Mouse (Mus musculus) cerebellum, adult 2 months (tissue): ENCODE measurements around the gene Gucy1b1. TPM values are rescaled to one million over a fixed set of nuclear protein-coding genes. Genes with fewer than 3 reads are reported as not detected.
A peak's percentile ranks its signal among the peaks of the same experiment; 100 is the strongest.

Source experiments
- DNase-seq, 2 experiments: peaks; one replicate each; pipeline ENCODE4 v3.0.0; 2021
- H3K27ac ChIP-seq: fragments of 200-500 bp; 2 replicates; pipeline ENCODE4 v1.5.1; 2012; ENCODE audit warnings: low read length, control low read depth, inconsistent platforms; ENCODE audit not compliant: insufficient read depth
- H3K27me3 ChIP-seq: fragments of 200-500 bp; 2 replicates; pipeline ENCODE4 v1.6.1; 2012; ENCODE audit warnings: inconsistent platforms, mild to moderate bottlenecking, low read length, moderate library complexity; ENCODE audit not compliant: control insufficient read depth, insufficient read depth
- H3K4me1 ChIP-seq: fragments of 200-500 bp; 2 replicates; pipeline ENCODE4 v1.6.1; 2011; ENCODE audit warnings: low read length; ENCODE audit not compliant: control insufficient read depth, insufficient read depth
- H3K4me3 ChIP-seq: fragments of 200-500 bp; replicated peaks from 2 replicates; pipeline ENCODE3; 2011; ENCODE audit warnings: mild to moderate bottlenecking, low read depth, low read length, control low read depth; ENCODE audit not compliant: insufficient read depth
- CTCF ChIP-seq: fragments of 200-500 bp; IDR thresholded peaks from 2 replicates; pipeline ENCODE4 v1.5.1; 2011; ENCODE audit warnings: low read depth, mild to moderate bottlenecking, control low read depth, low read length, moderate library complexity, borderline replicate concordance; ENCODE audit not compliant: insufficient read depth
- POLR2A ChIP-seq: fragments of 200-500 bp; IDR thresholded peaks from 2 replicates; pipeline ENCODE4 v1.6.1; 2011; ENCODE audit warnings: low read length, control low read depth, borderline replicate concordance; ENCODE audit not compliant: insufficient read depth
- WGBS: fragments of 180-500 bp; shearing (Covaris S2); methylation state at CpG from one replicate; pipeline ENCODE4 v1.1.7; 2018; 5-methylcytosine and 5-hydroxymethylcytosine counted together
- polyA plus RNA-seq: library from polyadenylated mRNA; depleted of rRNA; stranded (reverse); fragments of >200 nt; gene quantifications from 2 replicates; pipeline ENCODE4 v1.2.3, GENCODE M21; 2012

Gucy1b1 gene
- polyA plus RNA-seq, 1 experiment, result 51.7 TPM

- Histone ChIP-seq H3K27ac (no peak overlapping the region), H3K4me1 (no peaks in the 10 kb centered on the region), H3K27me3 (no peaks in the 10 kb centered on the region), H3K4me3 (no peak overlapping the region)
- 11% methylated on average over 1 of the region's 1 CpGs for WGBS
- DNase-seq, result peak; percentile 26 to 65
- TF ChIP-seq CTCF, result no peak
- no peak for TF ChIP-seq POLR2A
These were observed 47.2 kb downstream of the Gucy1b1 start for GRCm38 (mm10) chr3:82027286-82027685.

- 85% methylated on average over 3 of the region's 3 CpGs for WGBS
- H3K27ac ChIP-seq, result no peak overlapping the region
- no peak for DNase-seq
- TF ChIP-seq POLR2A (no peak), CTCF (no peak)
- H3K27me3 ChIP-seq, result no peaks in the 10 kb centered on the region
- no peaks in the 10 kb centered on the region for H3K4me1 ChIP-seq
- H3K4me3 ChIP-seq, result no peak overlapping the region
These were observed 51.4 kb downstream of the Gucy1b1 start for GRCm38 (mm10) chr3:82023065-82023464.

DNA sequence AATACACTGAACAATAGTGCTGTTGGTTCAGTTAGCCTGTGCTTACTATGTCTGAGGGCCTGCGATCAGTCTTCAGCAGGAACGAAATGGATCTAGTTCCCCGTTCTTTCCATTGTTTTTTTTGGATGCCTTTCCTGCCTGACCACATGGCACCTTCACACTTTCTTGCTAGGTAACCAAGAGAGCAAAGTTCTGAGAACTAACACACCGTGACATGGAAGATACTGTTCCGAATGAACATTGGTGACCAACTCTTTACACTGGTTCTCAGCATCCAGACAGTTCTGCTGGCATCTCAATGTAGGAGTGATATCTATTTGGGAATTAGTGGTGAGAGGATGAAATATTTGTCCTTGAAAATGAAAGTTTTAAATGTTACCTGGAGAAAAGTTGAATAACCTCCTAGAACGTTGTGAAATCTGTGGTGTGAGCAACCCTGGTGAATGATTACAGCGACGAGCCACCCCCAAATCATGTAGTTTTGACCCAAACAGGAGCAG is 52.0 kb downstream of the Gucy1b1 start:
- no peak overlapping the region for H3K4me3 ChIP-seq
- H3K27ac ChIP-seq, result no peak overlapping the region
- H3K27me3 ChIP-seq, result no peaks in the 10 kb centered on the region
- no peak for TF ChIP-seq POLR2A
- no peak for TF ChIP-seq CTCF
- no peaks in the 10 kb centered on the region for H3K4me1 ChIP-seq
- 90% methylated on average over 8 of the region's 8 CpGs for WGBS
- no peak for DNase-seq

- TF ChIP-seq POLR2A, result no peak
- TF ChIP-seq CTCF, result no peak
- DNase-seq, result no peak
- H3K4me3 ChIP-seq, result no peak overlapping the region
- H3K27me3 ChIP-seq, result no peaks in the 10 kb centered on the region
- no peak overlapping the region for H3K27ac ChIP-seq
- WGBS, result 12% methylated on average over 7 of the region's 7 CpGs
- H3K4me1 ChIP-seq, result no peaks in the 10 kb centered on the region
These were observed 60.3 kb downstream of the Gucy1b1 start for GRCm38 (mm10) chr3:82014148-82014703.

- no peak overlapping the region for H3K4me3 ChIP-seq
- no peak overlapping the region for H3K27ac ChIP-seq
- no peaks in the 10 kb centered on the region for H3K27me3 ChIP-seq
- H3K4me1 ChIP-seq, result no peaks in the 10 kb centered on the region
- TF ChIP-seq POLR2A, result no peak
- no peak for TF ChIP-seq CTCF
- DNase-seq, result no peak
- 94% methylated on average over 1 of the region's 1 CpGs for WGBS
These were observed 67.5 kb downstream of the Gucy1b1 start for GRCm38 (mm10) chr3:82007002-82007401.

DNA sequence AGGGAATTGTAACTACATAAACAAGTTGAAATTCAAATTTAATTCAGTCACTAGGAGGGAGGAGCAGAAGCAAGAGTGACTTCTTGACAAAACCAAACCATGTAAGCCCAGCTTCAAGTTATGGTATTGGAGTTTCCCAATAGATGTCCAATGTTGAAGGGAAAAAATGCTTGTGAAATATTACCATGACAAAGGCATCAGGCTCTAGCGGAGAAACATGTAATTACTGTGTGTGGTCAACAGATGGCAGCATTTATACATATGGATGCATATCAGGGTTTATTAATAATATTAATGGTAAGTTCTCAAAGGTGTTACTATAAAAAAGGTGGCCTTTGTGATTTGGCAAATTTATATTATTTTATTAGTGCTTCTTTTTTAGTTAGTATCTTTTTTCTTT is 78.5 kb downstream of the Gucy1b1 start:
- Histone ChIP-seq H3K4me1 (no peaks in the 10 kb centered on the region), H3K27me3 (no peaks in the 10 kb centered on the region), H3K4me3 (no peak overlapping the region), H3K27ac (no peak overlapping the region)
- no peak for TF ChIP-seq POLR2A
- TF ChIP-seq CTCF, result peak; percentile 45; the same call in 1 of the 2 replicates
- whole genome bisulfite sequencing, result 2% methylated on average over 1 of the region's 1 CpGs
- DNase-seq, result peak in 1 of 2 experiments; percentile 57

DNA sequence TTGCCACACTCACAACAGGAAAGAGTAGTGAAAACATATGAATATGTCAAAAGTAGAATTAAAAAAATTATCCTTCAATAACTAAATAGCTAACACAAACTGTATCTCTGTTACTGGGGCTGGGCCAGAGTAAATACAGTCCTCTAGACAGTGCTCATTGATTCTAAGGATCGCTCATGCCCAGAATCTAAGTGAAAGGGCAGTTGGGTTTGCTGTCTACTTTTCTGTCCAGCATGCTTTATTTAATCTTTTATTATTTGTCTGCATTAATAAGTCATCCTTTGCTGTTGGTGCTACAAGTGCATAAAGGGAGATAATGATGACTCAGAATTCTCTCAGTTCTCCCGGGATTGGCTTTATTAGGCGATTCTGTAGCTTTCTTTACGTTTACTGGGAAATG is 79.1 kb downstream of the Gucy1b1 start:
- WGBS, result 50% methylated on average over 4 of the region's 4 CpGs
- Histone ChIP-seq H3K27ac (no peak overlapping the region), H3K27me3 (no peaks in the 10 kb centered on the region), H3K4me1 (no peaks in the 10 kb centered on the region), H3K4me3 (no peak overlapping the region)
- TF ChIP-seq POLR2A (no peak), CTCF (no peak)
- DNase-seq, result no peak

DNA sequence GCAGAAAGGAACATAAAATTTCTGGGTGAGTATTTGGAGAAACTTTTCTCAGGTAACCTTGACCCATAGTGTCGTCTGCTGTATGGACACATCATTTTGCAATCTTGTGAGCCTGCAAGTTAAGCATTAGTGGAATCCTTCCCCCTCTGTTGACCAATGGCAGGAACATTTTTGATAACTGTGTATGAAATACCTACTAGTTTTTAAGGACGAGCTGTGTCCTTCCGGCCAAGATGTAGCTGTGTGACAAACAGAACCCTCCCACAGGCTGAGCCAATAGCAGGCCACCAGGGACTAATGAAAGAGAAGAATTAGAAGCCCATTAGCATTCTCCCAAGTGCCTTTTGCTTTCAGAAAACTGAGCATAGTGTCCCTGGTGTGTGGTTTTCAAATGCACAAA is 84.0 kb downstream of the Gucy1b1 start:
- Histone ChIP-seq H3K27ac (no peak overlapping the region), H3K4me1 (no peaks in the 10 kb centered on the region), H3K4me3 (no peak overlapping the region), H3K27me3 (no peaks in the 10 kb centered on the region)
- DNase-seq, result no peak
- 64% methylated on average over 3 of the region's 3 CpGs for whole genome bisulfite sequencing
- TF ChIP-seq CTCF, result no peak
- TF ChIP-seq POLR2A, result no peak
